Mouse (Mus musculus): ENCODE data around the gene Zfp526. TPM values are rescaled to one million over a fixed set of nuclear protein-coding genes. Genes with fewer than 3 reads are reported as not detected.

Gene Zfp526
- 0.44 and 1.6 TPM in 2 replicates for polyA plus RNA-seq (2021; fragmentation: Nextera tagmentation)
- long read RNA-seq, experiment 1, partial matches to known transcripts, result 0 of 2 reads
- long read RNA-seq, experiment 1, other reads (novel, unspliced or antisense), result 1 of 2 reads
- long read RNA-seq, experiment 2, result 0 reads

GRCm38 (mm10) chr7:25221102-25221883 lies at the start of gene Zfp526:
Zfp526 (plus strand) TSS chr7:25221425.

DNA sequence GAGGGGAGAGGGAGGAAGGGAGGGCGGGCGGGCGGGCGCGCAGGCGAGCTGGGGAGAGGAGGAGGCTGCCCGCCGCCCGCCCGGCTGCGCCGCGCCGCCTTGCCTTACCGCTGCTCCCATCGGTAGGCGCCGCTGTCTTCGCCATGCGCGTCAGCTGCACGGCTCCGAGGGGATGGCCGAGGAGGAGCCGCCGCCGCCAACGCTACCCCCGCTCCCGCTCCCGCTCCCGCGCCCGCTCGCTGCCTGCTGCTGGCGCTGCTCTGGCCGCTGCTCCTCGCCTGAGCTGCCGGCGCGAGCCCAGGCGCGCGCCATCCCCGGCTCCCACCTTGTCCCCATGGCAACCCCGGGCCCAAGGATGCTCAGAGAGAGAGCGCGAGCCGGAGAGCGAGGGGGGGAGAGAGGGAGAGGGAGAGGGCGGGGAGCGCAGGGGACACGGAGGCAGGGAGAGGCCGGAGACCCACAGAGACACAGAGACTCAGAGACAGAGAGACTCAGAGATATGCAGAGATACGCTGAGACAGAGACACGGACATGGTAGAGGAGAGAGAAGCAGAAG lies 41.5 kb upstream of the Zfp526 start, which contains the start of gene Pou2f2:
Gene Pou2f2 (minus strand): TSS at position 121 of the 556 bp plus-strand sequence.

DNA sequence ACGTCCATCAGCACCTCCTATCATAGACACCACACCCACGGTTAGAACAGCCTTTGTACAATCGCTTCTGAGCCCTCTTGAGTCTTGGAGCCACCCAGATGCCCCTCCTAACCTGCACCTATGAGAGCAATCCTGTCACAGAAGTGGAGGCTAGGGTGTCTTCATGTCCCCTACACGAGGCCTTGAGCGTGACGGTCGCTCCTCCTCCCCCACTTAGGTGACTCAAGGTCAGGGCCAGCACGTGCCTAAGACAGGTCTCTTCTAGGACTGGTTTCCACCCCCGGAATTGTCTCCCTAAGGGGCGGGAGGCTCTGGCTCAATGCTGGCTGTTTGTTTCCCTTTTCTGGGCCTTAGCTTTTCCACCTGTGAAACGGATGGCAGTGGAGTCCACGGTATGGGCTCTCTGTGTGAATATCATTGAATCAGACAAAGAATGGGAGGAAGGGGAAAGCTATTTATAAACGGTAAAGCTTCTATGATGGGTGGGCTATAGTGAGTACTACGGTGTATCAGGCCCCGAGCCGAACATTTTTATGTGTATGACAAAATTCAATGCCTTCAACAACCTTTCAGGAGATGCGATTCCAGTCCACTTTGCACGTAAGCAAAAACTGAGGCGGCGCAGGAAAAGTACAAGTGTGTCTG lies 646 bp upstream of the Zfp526 start, which contains the start of gene Dedd2:
Gene Dedd2 (minus strand): TSS at position 159 of the 645 bp plus-strand sequence.

GRCm38 (mm10) chr7:25237249-25238014 lies 16.2 kb downstream of the Zfp526 start, which contains the start of gene Gsk3a:
Gsk3a (minus strand) TSS chr7:25237851.

DNA sequence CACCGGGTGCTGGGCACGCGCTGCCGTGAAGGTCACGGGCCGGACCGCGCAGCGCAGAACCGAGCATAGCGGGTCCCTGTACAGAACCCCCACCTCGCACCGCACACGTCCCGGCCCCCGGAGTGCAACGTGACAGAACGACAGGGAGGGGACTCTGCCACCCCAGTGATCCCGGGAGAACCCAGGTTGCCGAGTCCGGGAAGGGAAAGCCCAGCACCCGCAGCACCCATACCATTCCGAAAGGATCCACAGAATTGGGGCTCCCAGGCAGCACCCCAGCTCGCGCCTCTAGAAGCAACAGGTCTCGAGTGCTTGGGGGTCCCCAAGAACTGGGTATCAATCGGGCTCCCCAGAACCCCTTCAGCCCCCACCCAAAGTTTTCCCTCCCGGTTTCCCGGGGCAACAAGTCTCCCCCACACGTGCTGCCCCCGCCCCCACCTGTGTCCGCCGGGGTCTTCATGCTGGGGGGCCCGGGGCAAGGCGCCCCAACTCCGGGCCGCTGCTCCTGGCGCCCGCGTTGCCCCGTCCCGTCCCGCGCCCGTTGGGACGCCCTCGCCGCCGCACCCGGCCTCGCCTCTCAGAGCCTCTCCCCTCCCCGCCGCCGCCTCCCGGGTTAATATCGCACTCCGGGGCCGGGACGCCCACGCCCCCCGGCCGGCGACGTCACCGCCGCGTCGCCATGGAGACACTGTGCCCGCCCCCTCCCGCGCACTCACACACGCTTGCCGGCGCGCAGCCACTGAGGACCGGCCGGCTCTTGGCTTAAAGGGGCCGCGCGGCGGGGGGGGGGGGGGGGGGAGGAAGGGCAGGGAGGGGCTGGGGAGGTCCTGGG lies 29.1 kb downstream of the Zfp526 start, which contains the start of gene Erf:
Gene Erf (minus strand): TSS at position 621 of the 832 bp plus-strand sequence.

GRCm38 (mm10) chr7:25267301-25267750 lies 46.1 kb downstream of the Zfp526 start, which contains the start of gene Cic:
Cic (plus strand) TSS chr7:25267704.

Other genes starting within 250 kb of the Zfp526 start
- 531 and 581 TPM in 2 replicates for gene Rabac1, start 248.7 kb upstream of the Zfp526 start, polyA plus RNA-seq (2021; fragmentation: Nextera tagmentation)
- gene Atp1a3, start 215.5 kb upstream of the Zfp526 start, polyA plus RNA-seq (2021; fragmentation: Nextera tagmentation), result 803 and 1,080 TPM in 2 replicates
- gene Grik5, start 149.1 kb upstream of the Zfp526 start, polyA plus RNA-seq (2021; fragmentation: Nextera tagmentation), result 6.1 and 29.3 TPM in 2 replicates
- gene Zfp574, start 148.9 kb upstream of the Zfp526 start, polyA plus RNA-seq (2021; fragmentation: Nextera tagmentation), result 24.1 and 27.1 TPM in 2 replicates
- 1.2 and 2.3 TPM in 2 replicates for gene Pou2f2, start 41.7 kb upstream of the Zfp526 start, polyA plus RNA-seq (2021; fragmentation: Nextera tagmentation)
- gene Dedd2, start 810 bp upstream of the Zfp526 start, polyA plus RNA-seq (2021; fragmentation: Nextera tagmentation), result 10.7 and 12.7 TPM in 2 replicates
- 8.6 and 17.5 TPM in 2 replicates for gene Gsk3a, start 16.4 kb downstream of the Zfp526 start, polyA plus RNA-seq (2021; fragmentation: Nextera tagmentation)
- 4.2 and 31.4 TPM in 2 replicates for gene Erf, start 29.3 kb downstream of the Zfp526 start, polyA plus RNA-seq (2021; fragmentation: Nextera tagmentation)
- gene Cic, start 46.3 kb downstream of the Zfp526 start, polyA plus RNA-seq (2021; fragmentation: Nextera tagmentation), result 32.2 and 54.4 TPM in 2 replicates
- gene Pafah1b3, start 76.6 kb downstream of the Zfp526 start, polyA plus RNA-seq (2021; fragmentation: Nextera tagmentation), result 49.1 and 57.6 TPM in 2 replicates
- 0.11 and 0.16 TPM in 2 replicates for gene Prr19, start 80.0 kb downstream of the Zfp526 start, polyA plus RNA-seq (2021; fragmentation: Nextera tagmentation)
- gene Tmem145, start 84.7 kb downstream of the Zfp526 start, polyA plus RNA-seq (2021; fragmentation: Nextera tagmentation), result 8.4 and 31.9 TPM in 2 replicates
- gene Megf8, start 95.7 kb downstream of the Zfp526 start, polyA plus RNA-seq (2021; fragmentation: Nextera tagmentation), result 5.8 and 8.3 TPM in 2 replicates
- gene Cnfn, start 148.3 kb downstream of the Zfp526 start, polyA plus RNA-seq (2021; fragmentation: Nextera tagmentation), result 0.26 TPM in 1 of 2 replicates, not detected in the other
- 4.2 and 5.1 TPM in 2 replicates for gene Lipe, start 177.3 kb downstream of the Zfp526 start, polyA plus RNA-seq (2021; fragmentation: Nextera tagmentation)
- gene Cxcl17, start 191.5 kb downstream of the Zfp526 start, polyA plus RNA-seq (2021; fragmentation: Nextera tagmentation), result not detected in 2 replicates